Mouse (Mus musculus) hindbrain, embryonic 11.5 days (tissue): Measurements from ENCODE around the gene Cwh43. TPM values are rescaled to one million over a fixed set of nuclear protein-coding genes. Genes with fewer than 3 reads are reported as not detected.

ENCODE experiments used
- ATAC-seq: fragments of 200-750 bp; cut with Nextera tagmentation; 2 replicates; pipeline ENCODE4 v1.8.0; 2017; ENCODE audit warnings: mild to moderate bottlenecking, moderate TSS enrichment, moderate library complexity; ENCODE audit not compliant: low FRiP score
- DNase-seq: peaks from one replicate; pipeline ENCODE4 v3.0.0-alpha.2; 2015; ENCODE audit warnings: low spot score
- H3K27ac ChIP-seq: fragments of 300-500 bp; sonication (generic); 2 replicates; pipeline ENCODE4 v1.5.1; 2014; ENCODE audit warnings: mild to moderate bottlenecking, low read depth, low read length
- H3K27me3 ChIP-seq: fragments of 300-500 bp; sonication (generic); 2 replicates; pipeline ENCODE4 v1.6.1; 2014; ENCODE audit warnings: mild to moderate bottlenecking, low read length, moderate library complexity, mixed read lengths; ENCODE audit not compliant: control insufficient read depth, insufficient read depth
- H3K36me3 ChIP-seq: fragments of 300-500 bp; sonication (generic); 2 replicates; pipeline ENCODE4 v1.6.1; 2014; ENCODE audit warnings: mild to moderate bottlenecking, low read length, moderate library complexity, mixed read lengths; ENCODE audit not compliant: control insufficient read depth, insufficient read depth
- H3K4me1 ChIP-seq: fragments of 300-500 bp; sonication (generic); replicated peaks from 2 replicates; pipeline ENCODE4 v1.6.1; 2014; ENCODE audit warnings: low read length, mixed read lengths; ENCODE audit not compliant: control insufficient read depth, insufficient read depth
- H3K4me2 ChIP-seq: fragments of 300-500 bp; sonication (generic); replicated peaks from 2 replicates; pipeline ENCODE4 v1.6.1; 2014; ENCODE audit warnings: mild to moderate bottlenecking, low read depth, low read length
- H3K4me3 ChIP-seq: fragments of 300-500 bp; sonication (generic); 2 replicates; pipeline ENCODE4 v1.5.1; 2014; ENCODE audit warnings: low read depth, low read length
- H3K9ac ChIP-seq: fragments of 300-500 bp; sonication (generic); 2 replicates; pipeline ENCODE4 v1.6.1; 2014; ENCODE audit warnings: low read depth, low read length
- H3K9me3 ChIP-seq: fragments of 300-500 bp; sonication (generic); 2 replicates; pipeline ENCODE4 v1.6.1; 2016; ENCODE audit warnings: low read length; ENCODE audit not compliant: control insufficient read depth
- WGBS: fragments of 180-500 bp; shearing (Covaris S2); extraction: QIAGEN DNeasy Blood & Tissue Kit; methylation state at CpG from one replicate; pipeline ENCODE4 v1.1.7; 2014; 5-methylcytosine and 5-hydroxymethylcytosine counted together
- polyA plus RNA-seq: library from polyadenylated mRNA; unstranded; fragments of >200 nt; fragmentation: Nextera tagmentation; extraction: Ambion mirVana; gene quantifications from 2 replicates; pipeline ENCODE4 v1.2.1, GENCODE M21; 2014

Gene Cwh43
- polyA plus RNA-seq, 1 experiment from 2014 or later: not detected

- DNase-seq (no peak), ATAC-seq (no peak)
- Histone ChIP-seq H3K9me3 (no peaks in the 10 kb centered on the region), H3K4me1 (no peaks in the 10 kb centered on the region), H3K9ac (no peak overlapping the region), H3K4me2 (no peak overlapping the region), H3K4me3 (no peak overlapping the region), H3K36me3 (no peaks in the 10 kb centered on the region), H3K27me3 (no peaks in the 10 kb centered on the region), H3K27ac (no peak overlapping the region)
- WGBS: 77% methylated on average over 3 of the region's 3 CpGs
These were observed 91.5 kb downstream of the Cwh43 start for GRCm38 (mm10) chr5:73497401-73497800.

GRCm38 (mm10) chr5:73498559-73498958, 92.7 kb downstream of the Cwh43 start:
- H3K27ac ChIP-seq: no peak overlapping the region
- H3K4me1 ChIP-seq: no peaks in the 10 kb centered on the region
- H3K4me3 ChIP-seq: no peak overlapping the region
- H3K27me3 ChIP-seq: no peaks in the 10 kb centered on the region
- WGBS: 81% methylated on average over 8 of the region's 8 CpGs
- H3K4me2 ChIP-seq: no peak overlapping the region
- H3K9ac ChIP-seq: no peak overlapping the region
- no peaks in the 10 kb centered on the region for H3K9me3 ChIP-seq
- no peak for ATAC-seq
- no peak for DNase-seq
- no peaks in the 10 kb centered on the region for H3K36me3 ChIP-seq

GRCm38 (mm10) chr5:73500867-73501440, 95.1 kb downstream of the Cwh43 start:
- H3K9ac ChIP-seq: no peak overlapping the region
- no peak overlapping the region for H3K27ac ChIP-seq
- H3K9me3 ChIP-seq: no peaks in the 10 kb centered on the region
- no peak overlapping the region for H3K4me3 ChIP-seq
- H3K36me3 ChIP-seq: no peaks in the 10 kb centered on the region
- ATAC-seq (no peak), DNase-seq (no peak)
- no peaks in the 10 kb centered on the region for H3K4me1 ChIP-seq
- H3K4me2 ChIP-seq: no peak overlapping the region
- H3K27me3 ChIP-seq: no peaks in the 10 kb centered on the region
- WGBS: 89% methylated on average over 7 of the region's 7 CpGs

- H3K27ac ChIP-seq: no peak overlapping the region
- H3K4me3 ChIP-seq: no peak overlapping the region
- no peaks in the 10 kb centered on the region for H3K4me1 ChIP-seq
- no peak overlapping the region for H3K4me2 ChIP-seq
- ATAC-seq (no peak), DNase-seq (no peak)
- no peak overlapping the region for H3K9ac ChIP-seq
- no peaks in the 10 kb centered on the region for H3K36me3 ChIP-seq
- 89% methylated on average over 9 of the region's 9 CpGs for WGBS
- no peaks in the 10 kb centered on the region for H3K27me3 ChIP-seq
- H3K9me3 ChIP-seq: no peaks in the 10 kb centered on the region
These were observed 96.5 kb downstream of the Cwh43 start for GRCm38 (mm10) chr5:73502422-73502821.

Other genes starting within 250 kb of the Cwh43 start
- 40.2 and 53.2 TPM in 2 replicates for gene Fryl, start 149.5 kb upstream of the Cwh43 start, polyA plus RNA-seq
- gene Ociad1, start 113.3 kb upstream of the Cwh43 start, polyA plus RNA-seq: 148 and 177 TPM in 2 replicates
- gene Ociad2, start 65.0 kb upstream of the Cwh43 start, polyA plus RNA-seq: 8.0 and 9.8 TPM in 2 replicates
- 73.0 and 80.4 TPM in 2 replicates for gene Dcun1d4, start 74.9 kb downstream of the Cwh43 start, polyA plus RNA-seq
- gene Lrrc66, start 226.5 kb downstream of the Cwh43 start, polyA plus RNA-seq: 0.15 TPM in 1 of 2 replicates, not detected in the other
- 24.6 and 26.3 TPM in 2 replicates for gene Sgcb, start 241.7 kb downstream of the Cwh43 start, polyA plus RNA-seq
- 1.0 and 1.9 TPM in 2 replicates for gene Spata18, start 245.3 kb downstream of the Cwh43 start, polyA plus RNA-seq